Mouse (Mus musculus) T-helper 17 cell (primary cell): ENCODE data around the gene Chn2.

ENCODE experiments used
- in situ Hi-C, 2 experiments: fragments of 300-600 bp; cut with MboI, MseI; formaldehyde crosslinking; loops; 1 replicate in 1 of 2; 2 replicates in 1 of 2; pipeline ENCODE4 v1.15.1; 2025; ENCODE audit warnings: high pct_unique_total_duplicates in 2 of 2

Chn2 gene

DNA sequence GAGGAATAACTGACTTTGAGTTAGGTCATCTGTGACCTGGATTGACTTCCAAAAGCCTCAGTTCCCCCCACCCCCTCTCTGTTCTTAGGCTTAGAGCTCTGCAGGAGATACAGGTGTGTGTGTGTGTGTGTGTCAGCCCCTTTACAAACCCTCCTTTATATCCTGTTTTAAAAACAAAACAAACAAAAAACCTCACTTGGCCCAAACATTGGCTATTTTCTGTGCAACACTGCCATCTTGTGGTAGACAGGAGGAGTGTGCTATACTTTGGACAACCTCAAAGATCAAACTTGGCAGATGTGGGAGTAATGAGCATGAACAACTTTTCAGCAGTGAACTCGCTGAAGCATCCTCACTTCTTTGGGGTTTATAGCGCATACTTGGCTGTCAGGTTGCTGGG lies 189.5 kb downstream of the Chn2 start:
- in situ Hi-C loops: loop anchor here in 1 of 2 experiments (5.0 kb wide), 1 partner anchor 452 kb away; no protein-coding TSS in a partner anchor

DNA sequence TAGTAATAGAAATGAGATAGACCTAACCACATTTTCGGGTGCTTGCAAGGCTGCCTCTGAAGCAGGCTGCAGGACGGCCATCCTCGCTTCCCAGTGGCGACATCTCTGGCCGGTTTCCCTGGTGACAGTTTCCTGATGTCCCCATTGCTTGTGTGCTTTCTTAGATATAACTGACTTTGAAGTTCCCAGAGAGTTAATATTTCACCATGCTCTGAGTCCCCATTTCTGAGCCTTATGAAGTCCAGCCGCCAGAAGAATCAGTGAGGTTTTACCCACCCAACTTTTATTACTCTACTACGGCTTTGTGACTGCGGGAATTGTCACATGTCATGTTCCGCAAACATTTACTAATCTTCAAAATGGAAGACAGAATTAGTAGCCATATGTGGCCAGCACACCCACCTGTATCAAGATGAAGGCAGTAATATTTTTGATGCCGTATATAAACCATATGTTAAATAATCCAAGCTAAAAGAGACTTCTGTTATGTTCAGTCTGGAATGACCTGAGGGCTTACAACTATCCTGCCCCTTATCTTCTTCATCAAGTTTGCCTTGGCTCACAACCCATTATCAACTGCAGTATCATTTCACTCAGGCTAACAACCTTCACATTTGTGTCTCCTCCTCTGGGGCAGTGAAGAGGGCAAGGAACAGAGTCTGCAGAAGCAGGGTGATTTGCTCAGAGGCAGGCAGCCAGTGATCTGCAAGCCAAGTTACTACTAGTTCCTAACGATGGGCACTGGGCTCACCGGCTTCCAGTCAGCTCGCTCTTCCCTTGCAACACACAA lies 192.6 kb downstream of the Chn2 start:
- in situ Hi-C loops: loop anchor here in 1 of 2 experiments (5.0 kb wide), 2 partner anchors 200 to 460 kb away; no protein-coding TSS in a partner anchor

DNA sequence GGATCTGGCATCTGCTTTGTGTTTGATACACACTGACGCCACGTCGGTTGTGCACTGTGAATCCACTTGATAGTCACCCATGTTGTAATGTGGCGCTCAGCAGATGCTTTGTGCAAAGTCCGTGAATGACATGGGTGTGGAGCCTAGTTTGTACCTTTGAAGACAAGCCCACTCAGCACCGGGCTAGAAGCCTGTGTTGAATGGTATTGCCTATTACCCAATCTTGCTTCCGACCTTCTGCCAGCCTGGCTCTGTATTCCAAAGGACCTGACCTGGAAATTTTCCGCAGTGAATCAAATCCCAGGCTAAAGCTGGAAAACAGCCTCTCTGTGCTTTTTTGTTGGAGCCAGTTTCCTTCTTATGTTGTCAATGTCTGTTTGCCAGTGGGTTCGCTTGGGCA lies 197.1 kb downstream of the Chn2 start:
- in situ Hi-C loops: no loop called here

DNA sequence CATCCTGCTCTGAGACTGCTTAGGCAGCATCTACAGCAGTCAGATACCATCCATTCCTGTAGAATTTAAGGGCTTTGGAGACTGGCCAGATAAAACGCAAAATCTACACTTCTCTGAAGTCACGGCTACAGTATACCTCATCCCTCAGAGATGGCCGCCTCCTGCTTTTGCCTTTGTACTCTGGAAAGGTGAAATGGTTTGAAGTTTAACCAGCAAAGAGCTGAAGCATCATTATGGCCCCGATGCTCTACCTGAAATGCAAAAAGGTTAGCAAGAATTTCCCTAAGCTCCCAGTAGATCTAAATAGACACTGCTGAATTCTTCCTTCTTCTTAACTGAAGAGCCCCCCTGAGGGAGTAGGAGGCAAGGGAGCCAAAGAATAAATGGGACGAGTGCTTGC lies 202.4 kb downstream of the Chn2 start:
- in situ Hi-C loops: no loop called here

DNA sequence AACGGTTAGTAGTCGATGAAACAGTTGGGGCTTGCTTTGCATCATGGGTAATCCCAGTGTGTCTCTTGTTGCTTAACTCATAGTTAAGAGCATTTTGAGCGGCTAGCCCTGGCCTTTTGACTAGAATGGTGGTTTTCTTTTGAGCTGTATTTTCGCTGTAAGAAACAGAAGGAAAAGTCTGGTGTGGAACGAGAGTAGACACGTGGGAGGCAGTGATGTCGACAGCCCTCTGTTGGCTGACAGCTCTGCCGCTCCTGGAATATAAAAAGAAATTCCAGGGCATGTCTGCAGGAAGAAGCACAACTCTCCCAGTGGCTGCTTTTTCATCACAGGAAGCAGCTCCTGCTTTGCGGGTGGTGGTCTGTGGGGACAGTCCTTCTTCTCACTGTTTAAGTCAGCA lies 202.9 kb downstream of the Chn2 start:
- in situ Hi-C loops: no loop called here

DNA sequence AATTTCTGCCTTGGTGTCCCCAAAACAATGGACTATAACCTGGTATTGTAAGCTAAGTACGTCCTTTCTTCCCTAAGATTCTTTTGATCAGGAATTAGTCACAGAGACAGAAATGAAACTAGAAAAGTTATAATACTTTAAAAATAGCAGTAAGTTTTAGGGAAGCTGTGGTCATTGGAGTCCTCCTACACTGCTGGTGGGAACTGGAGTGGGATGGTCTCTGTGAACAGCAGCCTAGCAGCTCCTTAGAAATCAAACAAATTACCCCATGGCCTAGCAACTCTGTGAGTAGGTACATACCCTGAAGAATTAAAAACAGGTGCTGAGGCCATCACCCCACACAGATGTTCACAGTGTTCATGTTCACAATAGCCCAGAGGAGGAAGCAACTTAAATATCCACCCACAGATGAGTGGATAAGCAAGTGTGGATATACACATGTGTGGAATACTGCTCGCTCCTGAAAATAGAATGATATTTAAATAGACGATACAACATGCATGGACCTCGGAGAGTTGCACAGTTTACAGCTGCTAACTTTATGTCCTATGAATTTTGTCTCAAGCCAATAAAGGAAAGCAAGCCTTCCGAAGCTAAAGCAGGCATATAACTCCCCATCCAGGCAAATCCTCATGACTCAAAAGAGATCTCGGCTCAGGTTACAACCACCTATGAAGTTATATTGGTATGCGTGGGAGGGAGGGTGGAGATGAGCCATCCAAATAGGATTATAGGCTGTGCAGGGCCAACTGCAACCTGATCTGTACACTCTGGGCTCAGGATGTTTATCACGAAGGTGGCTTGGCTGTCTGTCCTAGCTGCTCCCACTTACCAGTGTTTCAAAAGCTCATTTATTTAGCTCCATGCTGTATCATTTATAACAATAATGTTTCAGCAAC lies 209.2 kb downstream of the Chn2 start:
- in situ Hi-C loops: no loop called here

DNA sequence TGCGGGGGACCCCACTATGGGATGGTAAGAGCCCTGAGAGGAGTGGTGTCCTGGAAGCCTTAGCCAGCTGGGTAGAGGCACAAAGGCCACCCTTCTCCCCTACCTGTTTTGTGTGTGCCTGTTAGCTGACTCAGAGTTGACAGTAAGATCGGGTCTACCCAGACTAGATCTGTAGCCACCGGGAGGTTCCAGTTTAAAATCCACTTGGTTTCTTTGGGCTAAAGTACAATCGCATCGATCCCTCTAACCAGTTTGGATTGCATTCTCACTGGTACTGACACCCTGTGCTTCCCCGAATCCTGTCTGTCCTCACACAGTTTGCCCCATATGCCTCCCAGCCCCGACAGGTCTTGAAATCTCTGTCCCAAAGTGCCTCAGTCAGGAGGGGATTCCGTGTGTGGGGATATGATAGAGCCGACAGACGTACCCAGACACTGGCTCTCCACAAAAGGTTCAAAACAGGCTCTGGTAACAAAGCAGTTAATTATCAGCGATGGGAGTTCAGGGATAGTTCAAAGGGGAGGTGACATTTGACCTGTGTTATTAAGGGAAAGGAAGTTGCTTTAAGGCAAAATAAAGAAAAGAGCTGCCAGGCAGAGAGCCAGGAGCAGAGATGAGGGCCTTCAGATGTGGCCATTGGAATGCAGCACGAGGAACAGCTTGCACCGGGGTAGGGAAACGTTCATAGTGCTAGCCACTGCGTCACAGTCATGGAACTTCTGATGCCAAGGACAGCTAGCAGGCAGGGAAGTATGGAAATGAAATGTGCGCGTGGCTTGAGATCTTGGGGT lies 212.2 kb downstream of the Chn2 start:
- in situ Hi-C loops: no loop called here

DNA sequence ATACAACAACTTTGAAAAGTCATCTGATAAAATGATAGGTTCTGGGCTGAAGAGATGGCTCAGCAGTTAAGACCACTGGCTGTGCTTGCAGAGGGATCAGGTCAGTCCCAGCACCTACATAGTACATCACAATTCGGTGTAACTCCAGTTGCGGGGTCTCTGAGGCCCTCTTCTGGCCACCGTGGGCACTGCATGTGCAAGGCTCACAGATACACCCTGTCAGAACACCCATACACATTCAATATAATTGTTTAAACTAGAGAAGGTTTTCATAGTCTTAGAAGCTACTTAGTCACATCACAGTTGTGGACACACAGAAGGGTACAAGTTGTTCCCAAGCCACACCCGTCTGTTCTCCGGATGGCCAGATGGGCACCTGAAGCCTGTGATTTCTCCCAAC lies 213.9 kb downstream of the Chn2 start:
- in situ Hi-C loops: no loop called here

DNA sequence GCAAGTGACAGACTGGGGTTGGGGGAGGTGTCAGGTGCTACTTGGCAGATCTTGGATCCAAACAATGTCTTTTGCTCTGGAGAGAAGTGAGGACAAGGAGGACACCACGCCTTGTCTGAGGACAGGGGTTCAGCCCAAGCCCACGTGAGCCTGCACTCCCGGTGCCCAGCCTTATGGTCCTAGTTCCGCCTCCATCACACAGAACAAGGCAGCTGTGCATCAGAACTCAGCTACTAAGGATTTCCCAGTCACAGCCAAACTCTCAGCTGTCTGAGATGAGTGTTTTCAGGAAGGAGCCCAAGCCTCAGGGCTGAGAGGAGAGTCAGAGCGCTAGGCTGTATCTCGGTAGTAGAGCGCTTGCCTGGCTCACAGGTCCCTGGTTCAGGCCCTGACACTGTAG lies 214.5 kb downstream of the Chn2 start:
- in situ Hi-C loops: no loop called here

DNA sequence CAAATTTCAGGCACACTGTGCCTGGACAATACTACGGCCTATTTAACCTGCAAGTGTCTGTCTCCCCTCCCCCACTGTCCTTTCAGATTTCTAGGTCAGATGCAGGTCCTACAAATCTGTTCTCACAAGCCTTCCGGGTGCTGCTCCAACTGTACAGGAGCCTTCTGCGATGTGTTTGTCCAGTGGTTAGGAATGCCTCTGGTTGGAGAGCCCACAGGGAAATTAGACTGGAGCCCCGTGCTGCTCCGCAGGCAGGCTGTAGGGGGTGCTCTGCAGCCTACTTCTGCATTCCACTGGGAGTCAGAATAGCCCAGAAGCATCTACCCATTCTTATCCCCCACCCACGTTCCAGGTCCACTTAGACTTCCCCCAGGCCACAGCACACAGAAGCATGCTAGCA lies 215.4 kb downstream of the Chn2 start:
- in situ Hi-C loops: no loop called here

DNA sequence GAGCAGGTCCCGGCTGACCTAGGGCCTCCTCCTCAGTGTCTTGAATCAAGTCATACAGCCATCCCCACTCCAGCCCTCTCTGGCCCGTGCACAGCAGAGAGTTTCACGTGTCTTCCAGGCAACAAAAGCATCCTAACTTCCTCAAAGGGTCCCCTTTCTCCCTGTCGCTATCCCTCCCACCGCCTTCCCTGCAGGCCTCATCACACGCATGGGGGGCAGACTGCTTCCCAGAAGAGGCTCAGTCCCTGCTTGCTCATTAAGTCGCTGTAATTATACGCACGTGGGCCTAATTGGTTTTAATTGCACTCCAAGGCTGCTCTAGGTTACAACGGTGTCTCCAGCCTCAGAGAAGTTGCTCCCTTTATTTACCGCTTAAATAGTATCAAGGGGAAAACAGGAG lies 216.0 kb downstream of the Chn2 start:
- in situ Hi-C loops: no loop called here

DNA sequence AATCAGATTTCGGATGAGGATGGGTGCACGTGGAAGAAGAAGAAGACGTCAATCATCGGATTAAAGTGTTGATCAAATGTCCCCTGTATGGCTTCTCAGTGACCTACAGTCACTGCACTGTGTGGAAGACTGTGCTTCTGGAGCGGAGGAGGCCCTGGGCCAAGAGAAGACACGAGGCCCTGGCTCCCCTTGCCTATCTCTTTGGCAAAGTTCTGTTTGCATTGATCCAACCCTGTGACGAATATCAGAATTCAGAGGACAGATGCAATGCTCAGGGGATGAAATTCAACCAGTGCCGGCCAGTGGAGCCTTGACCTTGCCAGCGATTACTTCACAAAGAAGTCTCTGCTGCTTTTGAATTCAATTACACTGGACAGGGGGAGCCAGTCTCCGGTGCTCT lies 217.0 kb downstream of the Chn2 start:
- in situ Hi-C loops: no loop called here

DNA sequence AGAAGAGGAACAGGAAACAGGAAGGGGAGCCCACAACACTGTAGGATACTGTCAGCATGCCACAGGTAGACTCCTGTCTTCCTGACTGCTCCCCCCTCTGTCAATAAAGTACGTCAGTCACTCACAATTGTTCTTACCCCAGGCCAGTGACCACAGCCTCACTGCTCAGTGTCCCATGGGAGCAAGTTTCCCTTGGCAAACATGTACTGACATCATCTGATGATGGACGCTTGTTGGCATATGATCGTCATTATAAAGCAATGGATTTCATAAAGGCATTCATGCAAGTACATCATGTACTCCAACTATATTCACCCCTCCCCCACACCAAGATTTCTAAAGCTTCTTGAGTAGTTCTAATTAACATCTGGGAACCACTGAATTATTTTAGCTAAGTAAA lies 218.2 kb downstream of the Chn2 start:
- in situ Hi-C loops: no loop called here

DNA sequence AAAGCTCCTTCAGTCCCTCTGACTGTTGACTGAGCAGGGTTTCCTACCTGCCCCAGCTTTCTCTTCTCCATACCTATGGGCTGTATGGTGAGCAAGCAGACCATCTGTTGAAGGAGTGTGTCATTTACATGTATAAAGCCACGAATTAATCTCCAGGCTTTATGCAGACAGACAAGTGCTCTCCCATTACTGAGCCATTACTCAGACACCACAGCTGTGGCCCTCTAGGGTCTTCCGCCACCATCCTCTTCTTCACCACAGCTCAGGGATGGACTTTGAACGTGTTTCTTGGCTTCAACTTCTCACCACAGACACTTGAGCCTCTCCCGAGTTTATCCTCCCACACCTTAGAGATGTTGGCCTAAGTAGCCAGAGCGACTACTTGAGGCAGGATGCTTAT lies 219.1 kb downstream of the Chn2 start:
- in situ Hi-C loops: no loop called here

DNA sequence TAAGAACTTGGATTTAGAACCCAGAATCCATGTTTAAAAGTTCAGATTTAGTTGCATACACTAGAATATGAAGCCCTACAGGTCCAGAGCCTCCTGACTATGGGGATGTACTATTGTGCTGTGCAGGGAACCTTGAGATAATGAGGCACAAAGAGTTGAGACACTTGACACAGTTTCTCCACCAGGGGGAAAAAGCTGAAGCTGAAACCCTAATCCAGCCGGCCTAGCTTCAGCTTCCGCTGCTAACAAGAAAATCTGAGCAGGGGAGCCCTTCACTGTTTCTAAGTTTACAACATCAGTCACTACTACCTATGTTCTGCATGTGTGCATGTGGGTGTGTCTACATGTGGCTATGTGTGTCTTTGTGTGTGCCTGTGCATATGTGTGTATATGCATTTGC lies 223.4 kb downstream of the Chn2 start:
- in situ Hi-C loops: no loop called here

DNA sequence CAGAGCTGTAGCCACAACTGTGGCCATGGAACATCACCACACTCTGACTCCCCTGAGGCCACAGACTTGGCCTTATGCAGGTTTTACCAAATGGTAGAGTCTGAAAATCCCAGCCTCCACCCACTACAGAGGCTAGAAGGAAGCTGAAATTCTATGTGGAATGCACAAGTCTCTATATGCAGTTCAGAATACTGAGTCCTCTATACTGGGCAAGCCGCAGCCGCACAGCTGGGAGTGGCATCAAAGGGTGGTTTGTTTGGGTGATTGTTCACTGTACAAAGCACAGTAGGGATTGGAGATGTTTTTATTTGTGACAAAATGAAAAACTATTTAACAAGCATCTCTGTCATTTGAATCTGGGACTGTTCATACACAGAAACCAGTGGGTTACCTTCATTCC lies 224.5 kb downstream of the Chn2 start:
- in situ Hi-C loops: no loop called here

DNA sequence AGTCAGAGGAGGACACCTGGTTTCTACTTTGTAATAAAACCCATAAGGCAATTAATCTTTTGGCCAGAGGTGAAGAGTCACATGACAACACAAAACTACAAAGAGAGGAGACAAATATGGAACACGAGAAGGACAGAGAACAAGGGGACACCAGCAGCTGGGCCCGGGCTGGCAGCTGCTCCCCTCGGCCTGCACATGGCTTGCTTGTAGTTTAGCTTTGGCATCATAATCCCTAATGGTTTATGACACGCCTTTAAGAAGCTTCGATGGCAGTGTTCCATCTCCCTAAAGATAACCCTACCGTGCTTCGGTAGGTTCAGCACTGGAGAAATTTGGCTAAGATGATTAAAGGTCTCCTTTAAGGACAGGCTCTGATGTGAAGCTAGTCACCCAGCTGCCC lies 225.2 kb downstream of the Chn2 start:
- in situ Hi-C loops: no loop called here

DNA sequence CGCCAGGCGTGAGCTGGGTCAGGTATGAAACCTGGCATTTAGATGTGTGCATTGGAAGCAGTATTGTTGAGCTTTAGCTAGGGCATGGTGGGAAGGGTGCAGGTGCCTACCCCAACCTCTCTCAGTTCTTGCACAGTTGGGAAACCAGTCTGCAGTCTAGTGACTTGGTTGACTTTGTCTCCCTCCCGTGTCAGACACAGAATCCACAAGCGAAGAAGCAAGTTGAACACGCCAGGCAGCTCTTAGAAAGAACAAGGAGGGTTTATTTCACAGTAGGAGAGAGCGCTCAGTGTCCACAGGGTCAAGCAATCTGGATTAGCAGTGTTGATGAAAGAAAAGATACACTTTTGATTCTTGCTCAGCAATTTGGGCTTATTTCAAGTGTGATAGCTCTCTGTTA lies 226.0 kb downstream of the Chn2 start:
- in situ Hi-C loops: no loop called here

DNA sequence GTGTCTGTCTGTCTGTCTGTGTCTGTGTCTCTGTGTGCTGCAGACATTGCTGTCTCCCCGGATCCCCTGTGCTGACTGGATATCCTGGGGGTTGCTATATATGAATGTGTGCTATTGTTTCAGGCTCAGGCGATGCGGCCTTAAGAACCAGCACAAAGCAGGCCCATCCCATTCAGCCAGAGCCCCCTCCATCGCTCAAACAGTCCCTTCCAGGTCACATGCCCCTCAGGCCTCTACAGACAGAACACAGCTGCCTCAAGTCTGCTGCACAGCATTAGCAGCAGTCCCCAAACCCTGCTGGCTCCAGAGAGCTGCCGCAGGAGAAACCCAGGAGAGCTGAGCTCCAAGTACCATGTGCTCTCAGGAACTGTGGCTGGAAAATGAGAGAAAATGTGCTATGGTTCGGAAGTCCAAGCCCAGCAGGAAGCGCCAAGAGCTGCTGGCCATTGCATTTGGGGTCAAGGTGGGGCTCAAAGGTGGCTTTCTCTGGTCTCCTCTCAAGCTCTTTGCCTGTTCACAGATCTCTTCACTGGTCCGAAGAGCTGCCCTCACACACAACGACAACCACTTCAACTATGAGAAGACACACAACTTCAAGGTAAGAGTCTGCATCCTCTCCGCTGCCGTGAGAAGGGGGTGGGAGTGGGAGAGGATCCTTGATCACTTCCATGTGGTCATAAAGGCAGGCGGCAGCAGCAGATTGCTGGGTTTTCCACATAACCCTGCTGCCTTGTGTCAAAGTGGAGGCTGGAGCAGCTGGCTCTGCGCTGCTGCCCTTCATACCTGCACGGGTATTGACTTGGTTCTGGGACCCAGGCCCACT lies 233.4 kb downstream of the Chn2 start:
- in situ Hi-C loops: loop anchor here in 1 of 2 experiments (5.0 kb wide), 1 partner anchor 80 kb away; no protein-coding TSS in a partner anchor

DNA sequence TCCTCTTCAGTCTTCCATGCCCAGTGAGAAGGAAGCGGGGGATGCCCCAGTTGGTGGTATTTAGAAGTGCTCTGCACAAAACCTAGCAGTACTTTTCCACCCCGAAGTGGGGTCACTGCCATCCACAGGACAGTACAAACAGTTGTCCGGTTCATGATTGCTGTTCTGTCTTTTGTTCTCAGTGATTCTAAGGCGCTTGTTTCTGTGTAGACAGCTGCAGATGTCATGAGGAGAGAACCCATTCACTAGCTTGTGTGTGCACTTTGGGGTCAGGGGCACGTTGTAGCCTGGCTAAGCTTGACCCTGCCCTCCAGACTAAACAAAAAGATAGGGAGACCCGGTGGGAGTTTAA lies 234.0 kb downstream of the Chn2 start:
- in situ Hi-C loops: loop anchor here in 1 of 2 experiments (5.0 kb wide), 1 partner anchor 81 kb away; no protein-coding TSS in a partner anchor

DNA sequence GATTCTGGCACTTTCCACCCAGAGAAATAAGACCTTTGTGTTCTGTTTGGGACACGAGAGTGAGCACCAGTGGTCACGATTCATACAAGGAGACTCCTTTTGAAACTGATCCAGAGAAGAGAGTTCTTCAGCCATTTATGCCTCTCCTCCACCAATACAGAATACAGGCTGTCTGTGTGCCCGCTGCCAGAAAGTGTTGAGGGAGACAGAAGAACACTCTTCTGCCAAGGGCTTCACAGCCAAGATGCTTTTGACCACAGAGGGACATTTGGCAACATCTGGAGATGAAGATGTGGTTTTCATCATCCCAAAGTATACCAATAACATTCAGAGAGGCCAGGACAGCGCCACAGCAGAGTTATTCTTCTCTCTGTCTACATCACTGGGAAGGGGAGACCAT lies 237.9 kb downstream of the Chn2 start:
- in situ Hi-C loops: no loop called here
